Mouse (Mus musculus): Measurements from ENCODE around the gene Rnd3. TPM values are rescaled to one million over a fixed set of nuclear protein-coding genes. Genes with fewer than 3 reads are reported as not detected.

Gene Rnd3
- polyA plus RNA-seq, 1 experiment from 2014 or later, result 12.9 TPM

DNA sequence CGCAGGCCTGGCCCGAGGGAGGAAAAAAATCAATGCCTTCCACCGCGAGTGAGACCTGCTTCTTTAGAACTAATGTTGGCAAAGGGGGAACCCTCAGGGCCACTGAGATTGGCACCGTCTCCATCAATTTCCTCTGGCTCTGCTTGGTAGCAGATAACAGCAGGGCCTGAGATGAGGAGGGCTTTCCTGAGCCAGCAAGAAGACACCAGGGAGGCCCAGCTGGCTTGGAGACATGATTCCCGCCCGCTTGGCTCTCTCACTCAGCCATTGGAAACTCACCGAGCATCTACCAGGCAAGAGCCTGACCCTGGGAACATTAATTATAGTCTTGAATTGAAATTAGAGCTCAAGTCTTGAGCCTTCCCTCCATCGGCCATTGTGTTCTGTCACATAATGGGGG, 48.9 kb downstream of the Rnd3 start:
- Histone ChIP-seq H3K27me3 (ENCODE audit: control insufficient read depth, insufficient read depth, low read depth, low read length) (no peaks in the 10 kb centered on the region), H3K36me3 (ENCODE audit: control insufficient read depth, insufficient read depth) (no peaks in the 10 kb centered on the region), H3K9me3 (replicated peaks; ENCODE audit: control insufficient read depth, low read length) (no peaks in the 10 kb centered on the region), H3K4me2 (ENCODE audit: low read depth, low read length) (no peak overlapping the region), H3K4me1 (ENCODE audit: control insufficient read depth, low read depth, low read length) (no peaks in the 10 kb centered on the region), H3K9ac (ENCODE audit: low read depth, low read length) (no peak overlapping the region), H3K27ac (ENCODE audit: low read length) (no peak overlapping the region), H3K4me3 (ENCODE audit: low read depth, low read length) (no peak overlapping the region)
- ATAC-seq (ENCODE audit: low read depth), result no peak
- 62% methylated on average over 9 of the region's 9 CpGs for WGBS (ENCODE audit: insufficient replicate concordance)

DNA sequence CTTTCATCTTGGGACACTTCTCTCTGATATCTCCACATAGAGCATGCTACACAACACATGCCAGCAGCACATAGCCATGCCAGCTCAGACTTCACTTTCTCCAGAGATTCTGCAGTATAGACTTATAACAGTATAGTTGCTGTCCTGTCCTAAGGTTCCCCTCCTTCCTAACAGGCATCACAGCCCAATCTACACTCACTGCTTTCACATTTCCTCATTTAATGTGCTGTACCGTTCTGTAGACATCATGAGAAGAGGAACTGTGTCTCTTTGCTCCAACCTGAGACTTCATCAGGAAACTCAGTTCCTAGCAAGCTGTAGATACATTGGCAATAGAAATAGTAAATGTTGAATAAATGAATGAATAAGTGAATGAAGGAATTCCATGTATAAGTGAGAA, 49.7 kb downstream of the Rnd3 start:
- H3K9ac ChIP-seq (ENCODE audit: low read depth, low read length), result no peak overlapping the region
- H3K36me3 ChIP-seq (ENCODE audit: control insufficient read depth, insufficient read depth), result no peaks in the 10 kb centered on the region
- H3K9me3 ChIP-seq (replicated peaks; ENCODE audit: control insufficient read depth, low read length), result no peaks in the 10 kb centered on the region
- no peaks in the 10 kb centered on the region for H3K4me1 ChIP-seq (ENCODE audit: control insufficient read depth, low read depth, low read length)
- H3K27me3 ChIP-seq (ENCODE audit: control insufficient read depth, insufficient read depth, low read depth, low read length), result no peaks in the 10 kb centered on the region
- no peak overlapping the region for H3K4me2 ChIP-seq (ENCODE audit: low read depth, low read length)
- no peak overlapping the region for H3K27ac ChIP-seq (ENCODE audit: low read length)
- ATAC-seq (ENCODE audit: low read depth), result no peak
- H3K4me3 ChIP-seq (ENCODE audit: low read depth, low read length), result no peak overlapping the region
- 18% methylated on average over 1 of the region's 1 CpGs for WGBS (ENCODE audit: insufficient replicate concordance)

DNA sequence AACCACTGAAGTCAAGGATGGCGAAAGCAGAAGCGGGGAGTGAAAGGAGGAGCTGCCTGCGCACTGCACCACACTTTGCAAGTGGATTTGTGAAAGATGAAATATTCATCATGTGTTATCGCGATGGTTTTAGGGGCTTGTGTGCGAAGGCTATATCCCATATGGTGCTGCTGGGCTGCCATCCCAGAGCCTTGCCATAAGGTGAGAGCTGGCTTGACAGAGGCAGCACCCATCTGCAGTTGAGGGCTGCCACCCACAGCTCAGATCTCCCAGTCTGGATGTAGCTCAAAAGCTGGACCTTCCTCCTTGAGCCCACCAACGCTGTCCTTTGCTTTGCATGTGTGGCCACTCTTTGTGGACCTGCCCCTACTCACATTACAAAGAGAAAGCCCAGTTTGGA, 58.2 kb downstream of the Rnd3 start:
- Histone ChIP-seq H3K36me3 (ENCODE audit: control insufficient read depth, insufficient read depth) (no peaks in the 10 kb centered on the region), H3K4me2 (ENCODE audit: low read depth, low read length) (no peak overlapping the region), H3K9ac (ENCODE audit: low read depth, low read length) (no peak overlapping the region), H3K4me1 (ENCODE audit: control insufficient read depth, low read depth, low read length) (no peaks in the 10 kb centered on the region), H3K27me3 (ENCODE audit: control insufficient read depth, insufficient read depth, low read depth, low read length) (no peaks in the 10 kb centered on the region), H3K4me3 (ENCODE audit: low read depth, low read length) (no peak overlapping the region), H3K27ac (ENCODE audit: low read length) (no peak overlapping the region), H3K9me3 (replicated peaks; ENCODE audit: control insufficient read depth, low read length) (no peaks in the 10 kb centered on the region)
- WGBS (ENCODE audit: insufficient replicate concordance), result 66% methylated on average over 7 of the region's 7 CpGs
- ATAC-seq (ENCODE audit: low read depth), result no peak

DNA sequence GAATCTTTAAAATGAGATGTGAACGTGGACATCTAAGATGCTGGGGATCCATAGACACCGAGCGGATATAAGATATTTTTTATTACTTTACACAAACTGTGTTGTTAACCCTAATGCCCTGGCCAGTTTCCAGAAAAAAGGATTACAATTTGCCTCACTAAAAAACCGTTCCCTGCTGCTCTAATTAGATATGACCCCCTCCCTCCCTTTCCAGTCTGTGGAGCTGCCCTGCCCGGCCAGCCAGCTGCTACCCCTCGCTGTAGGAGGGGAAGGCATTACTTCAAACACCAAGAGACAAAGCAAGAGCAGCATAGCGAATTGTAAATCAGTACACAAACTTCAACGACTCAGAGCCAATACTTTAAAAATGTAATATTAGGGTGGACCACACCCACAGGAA, 58.9 kb downstream of the Rnd3 start:
- Histone ChIP-seq H3K4me3 (ENCODE audit: low read depth, low read length) (no peak overlapping the region), H3K27me3 (ENCODE audit: control insufficient read depth, insufficient read depth, low read depth, low read length) (no peaks in the 10 kb centered on the region), H3K9ac (ENCODE audit: low read depth, low read length) (no peak overlapping the region), H3K4me2 (ENCODE audit: low read depth, low read length) (no peak overlapping the region), H3K27ac (ENCODE audit: low read length) (no peak overlapping the region), H3K36me3 (ENCODE audit: control insufficient read depth, insufficient read depth) (no peaks in the 10 kb centered on the region), H3K9me3 (replicated peaks; ENCODE audit: control insufficient read depth, low read length) (no peaks in the 10 kb centered on the region), H3K4me1 (ENCODE audit: control insufficient read depth, low read depth, low read length) (no peaks in the 10 kb centered on the region)
- WGBS (ENCODE audit: insufficient replicate concordance), result 53% methylated on average over 8 of the region's 8 CpGs
- no peak for ATAC-seq (ENCODE audit: low read depth)

DNA sequence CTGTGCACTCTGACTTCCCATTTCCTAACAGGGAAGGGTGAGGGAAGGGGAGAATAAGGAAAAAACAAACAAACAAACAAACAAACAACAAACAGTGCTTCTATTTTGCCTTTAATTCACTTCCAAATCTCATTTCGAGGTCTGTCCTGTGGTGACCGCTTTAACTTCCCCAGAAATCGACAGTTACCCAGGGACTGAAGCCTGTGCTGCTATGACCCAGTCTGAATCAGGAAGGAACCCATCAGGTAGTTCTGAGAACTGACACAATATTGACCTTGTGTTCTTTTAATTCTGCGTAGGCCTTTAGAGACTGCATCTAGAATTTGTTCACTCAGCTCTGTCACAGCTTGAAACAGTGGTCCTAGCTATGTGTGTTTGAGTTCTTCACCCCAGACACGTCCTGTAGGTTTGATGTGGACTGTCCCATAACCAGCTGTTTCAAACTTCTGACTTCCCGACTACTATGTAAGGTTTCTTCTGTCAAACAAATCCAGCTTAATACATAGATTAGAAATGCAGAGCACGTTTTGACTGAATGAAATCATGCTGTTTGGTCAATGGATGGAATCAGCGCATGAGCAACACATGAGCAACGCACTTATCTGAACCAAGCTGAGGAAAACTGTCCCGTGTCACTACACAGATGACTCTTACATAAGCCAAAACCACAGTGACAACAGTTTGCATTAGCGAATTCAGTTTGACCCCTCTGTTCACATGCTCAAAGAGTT, 59.9 kb downstream of the Rnd3 start:
- Histone ChIP-seq H3K27me3 (ENCODE audit: control insufficient read depth, insufficient read depth, low read depth, low read length) (no peaks in the 10 kb centered on the region), H3K4me1 (ENCODE audit: control insufficient read depth, low read depth, low read length) (no peaks in the 10 kb centered on the region), H3K36me3 (ENCODE audit: control insufficient read depth, insufficient read depth) (no peaks in the 10 kb centered on the region), H3K4me2 (ENCODE audit: low read depth, low read length) (no peak overlapping the region), H3K9me3 (replicated peaks; ENCODE audit: control insufficient read depth, low read length) (no peaks in the 10 kb centered on the region), H3K9ac (ENCODE audit: low read depth, low read length) (no peak overlapping the region), H3K27ac (ENCODE audit: low read length) (no peak overlapping the region), H3K4me3 (ENCODE audit: low read depth, low read length) (no peak overlapping the region)
- no peak for ATAC-seq (ENCODE audit: low read depth)
- WGBS (ENCODE audit: insufficient replicate concordance), result 60% methylated on average over 11 of the region's 11 CpGs

DNA sequence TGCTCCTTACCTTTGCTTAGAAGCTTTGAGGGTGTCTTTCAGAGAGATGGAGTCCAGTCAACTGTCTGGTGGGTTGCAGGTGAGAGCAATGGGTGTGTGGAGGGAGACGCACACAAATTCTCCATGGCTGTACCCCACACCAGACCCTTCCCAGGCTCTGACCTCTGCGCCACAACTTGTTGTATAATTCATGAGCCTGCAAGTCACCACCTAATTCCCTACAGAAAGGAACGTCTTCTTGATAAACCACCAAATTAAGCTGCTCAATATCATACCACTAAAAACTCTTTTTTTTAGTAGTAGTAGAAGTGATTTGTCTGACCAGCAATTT, 60.8 kb downstream of the Rnd3 start:
- 68% methylated on average over 3 of the region's 3 CpGs for WGBS (ENCODE audit: insufficient replicate concordance)
- ATAC-seq (ENCODE audit: low read depth), result no peak
- Histone ChIP-seq H3K4me1 (ENCODE audit: control insufficient read depth, low read depth, low read length) (no peaks in the 10 kb centered on the region), H3K27ac (ENCODE audit: low read length) (no peak overlapping the region), H3K4me3 (ENCODE audit: low read depth, low read length) (no peak overlapping the region), H3K9me3 (replicated peaks; ENCODE audit: control insufficient read depth, low read length) (no peaks in the 10 kb centered on the region), H3K27me3 (ENCODE audit: control insufficient read depth, insufficient read depth, low read depth, low read length) (no peaks in the 10 kb centered on the region), H3K9ac (ENCODE audit: low read depth, low read length) (no peak overlapping the region), H3K4me2 (ENCODE audit: low read depth, low read length) (no peak overlapping the region), H3K36me3 (ENCODE audit: control insufficient read depth, insufficient read depth) (no peaks in the 10 kb centered on the region)

DNA sequence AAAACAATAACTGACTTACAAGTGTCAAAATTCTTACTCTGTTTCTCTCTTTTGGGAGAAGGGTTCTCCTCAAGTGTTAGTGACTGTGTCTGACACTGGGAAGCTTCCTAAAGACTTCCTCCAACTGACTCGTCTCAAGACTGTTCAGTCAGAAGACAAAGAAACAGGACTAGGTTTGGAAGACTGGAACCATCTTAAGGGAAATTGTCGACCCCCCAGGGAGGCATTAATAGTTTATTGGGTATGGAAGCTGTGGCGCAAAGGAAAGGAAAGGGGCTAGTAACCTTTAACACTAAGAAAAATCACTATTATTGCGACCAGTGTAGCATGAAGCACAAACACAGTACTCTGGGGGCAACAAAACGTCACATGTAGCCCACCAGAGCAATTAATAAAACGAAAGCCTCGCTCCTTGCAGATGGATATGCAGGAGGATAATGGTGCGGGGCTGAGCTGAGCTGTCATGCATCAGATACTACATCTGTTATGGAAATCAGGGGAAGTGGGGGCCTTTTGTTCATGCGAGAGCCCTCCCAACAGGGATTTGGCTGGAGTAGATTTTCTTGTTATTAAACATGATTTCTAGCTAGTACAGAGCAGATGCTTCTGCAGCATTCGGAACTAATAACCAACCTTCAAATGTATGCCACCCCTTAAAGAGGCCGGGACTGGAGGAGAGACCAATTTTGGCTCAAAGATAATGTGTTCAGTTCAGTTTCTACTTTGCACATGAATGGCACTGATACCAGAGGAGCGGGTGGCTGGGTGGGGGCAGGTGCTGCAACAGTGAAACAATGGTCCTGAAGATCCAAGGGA, 61.4 kb downstream of the Rnd3 start:
- no peak overlapping the region for H3K27ac ChIP-seq (ENCODE audit: low read length)
- no peaks in the 10 kb centered on the region for H3K27me3 ChIP-seq (ENCODE audit: control insufficient read depth, insufficient read depth, low read depth, low read length)
- H3K4me1 ChIP-seq (ENCODE audit: control insufficient read depth, low read depth, low read length), result no peaks in the 10 kb centered on the region
- H3K4me2 ChIP-seq (ENCODE audit: low read depth, low read length), result no peak overlapping the region
- WGBS (ENCODE audit: insufficient replicate concordance), result 61% methylated on average over 12 of the region's 12 CpGs
- no peaks in the 10 kb centered on the region for H3K36me3 ChIP-seq (ENCODE audit: control insufficient read depth, insufficient read depth)
- H3K9me3 ChIP-seq (replicated peaks; ENCODE audit: control insufficient read depth, low read length), result no peaks in the 10 kb centered on the region
- no peak overlapping the region for H3K9ac ChIP-seq (ENCODE audit: low read depth, low read length)
- H3K4me3 ChIP-seq (ENCODE audit: low read depth, low read length), result no peak overlapping the region
- no peak for ATAC-seq (ENCODE audit: low read depth)

DNA sequence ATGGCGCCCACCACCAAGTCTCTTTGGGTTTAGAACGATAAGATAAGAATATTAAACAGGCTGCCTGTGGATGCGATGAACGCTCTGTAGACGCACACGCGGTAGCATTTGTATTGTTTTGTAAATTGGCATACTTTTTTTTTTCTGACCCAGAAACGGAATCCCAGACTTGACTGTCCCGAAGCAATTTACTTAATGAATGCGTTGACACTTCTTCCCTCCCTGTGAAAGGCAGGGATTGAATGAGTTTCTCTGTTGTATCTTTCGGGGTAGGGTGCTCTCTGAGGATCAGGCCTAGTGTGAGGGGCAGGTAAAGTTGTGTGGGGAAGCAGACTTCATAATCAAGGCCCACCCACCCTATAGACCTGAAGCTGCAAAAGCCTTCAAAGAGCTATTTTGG, 63.8 kb downstream of the Rnd3 start:
- H3K9ac ChIP-seq (ENCODE audit: low read depth, low read length), result no peak overlapping the region
- WGBS (ENCODE audit: insufficient replicate concordance), result 73% methylated on average over 11 of the region's 11 CpGs
- H3K36me3 ChIP-seq (ENCODE audit: control insufficient read depth, insufficient read depth), result no peaks in the 10 kb centered on the region
- no peak overlapping the region for H3K4me3 ChIP-seq (ENCODE audit: low read depth, low read length)
- no peak for ATAC-seq (ENCODE audit: low read depth)
- no peaks in the 10 kb centered on the region for H3K27me3 ChIP-seq (ENCODE audit: control insufficient read depth, insufficient read depth, low read depth, low read length)
- no peaks in the 10 kb centered on the region for H3K9me3 ChIP-seq (replicated peaks; ENCODE audit: control insufficient read depth, low read length)
- no peaks in the 10 kb centered on the region for H3K4me1 ChIP-seq (ENCODE audit: control insufficient read depth, low read depth, low read length)
- H3K27ac ChIP-seq (ENCODE audit: low read length), result no peak overlapping the region
- no peak overlapping the region for H3K4me2 ChIP-seq (ENCODE audit: low read depth, low read length)

DNA sequence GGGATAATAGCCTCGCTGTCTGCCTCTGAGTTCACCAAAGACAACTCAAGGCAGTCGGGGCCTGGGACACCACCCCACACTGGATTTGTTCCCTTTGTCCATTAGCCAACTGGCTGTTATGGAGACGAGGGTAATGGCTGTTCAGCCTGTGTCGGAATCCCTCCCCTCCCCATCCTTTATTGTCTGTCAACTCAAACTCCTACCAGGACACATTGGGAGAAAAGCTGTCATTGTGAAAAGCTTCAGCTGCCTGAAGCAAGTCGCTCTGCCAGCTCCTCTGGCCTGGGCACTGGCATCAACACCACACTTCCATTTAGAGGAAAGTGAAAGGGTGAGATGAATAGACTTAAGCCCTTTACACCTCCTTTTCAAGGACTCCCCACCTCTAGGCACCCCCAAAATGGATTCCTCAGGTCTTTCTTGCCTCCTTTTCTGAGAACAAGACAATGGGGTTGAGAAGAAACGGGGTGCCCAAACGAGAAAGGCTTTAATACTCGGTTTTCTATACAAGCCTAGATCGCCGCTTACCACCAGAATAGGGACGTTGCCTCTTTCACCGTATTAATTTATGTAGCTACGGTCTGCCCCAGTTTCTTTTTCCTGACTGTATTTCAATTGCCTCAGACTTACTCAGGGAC, 66.1 kb downstream of the Rnd3 start:
- 71% methylated on average over 13 of the region's 13 CpGs for WGBS (ENCODE audit: insufficient replicate concordance)
- Histone ChIP-seq H3K4me2 (ENCODE audit: low read depth, low read length) (no peak overlapping the region), H3K9ac (ENCODE audit: low read depth, low read length) (no peak overlapping the region), H3K9me3 (replicated peaks; ENCODE audit: control insufficient read depth, low read length) (no peaks in the 10 kb centered on the region), H3K27ac (ENCODE audit: low read length) (no peak overlapping the region), H3K27me3 (ENCODE audit: control insufficient read depth, insufficient read depth, low read depth, low read length) (no peaks in the 10 kb centered on the region), H3K36me3 (ENCODE audit: control insufficient read depth, insufficient read depth) (no peaks in the 10 kb centered on the region), H3K4me1 (ENCODE audit: control insufficient read depth, low read depth, low read length) (no peaks in the 10 kb centered on the region), H3K4me3 (ENCODE audit: low read depth, low read length) (no peak overlapping the region)
- ATAC-seq (ENCODE audit: low read depth), result no peak
